Mouse (Mus musculus) cerebellum, adult (tissue): Measurements from ENCODE around the gene Gulp1.

Experiments
- ATAC-seq: cut with Nextera tagmentation; 2 replicates; pipeline ENCODE4 v1.9.2; 2017; ENCODE audit warnings: mild to moderate bottlenecking, moderate library complexity, mixed read lengths; ENCODE audit not compliant: insufficient number of reproducible peaks, low FRiP score, low TSS enrichment

Gulp1 gene

GRCm38 (mm10) chr1:44683723-44684122, 132.4 kb downstream of the Gulp1 start:
- no peak for ATAC-seq

- ATAC-seq, result no peak
These were observed 169.6 kb downstream of the Gulp1 start for GRCm38 (mm10) chr1:44720785-44721410.

- ATAC-seq, result no peak
These were observed 189.9 kb downstream of the Gulp1 start for GRCm38 (mm10) chr1:44741256-44741655.

- ATAC-seq, result no peak
These were observed 194.4 kb downstream of the Gulp1 start for GRCm38 (mm10) chr1:44745711-44746110.

GRCm38 (mm10) chr1:44750731-44751730, 199.7 kb downstream of the Gulp1 start:
- ATAC-seq, result no peak

- no peak for ATAC-seq
These were observed 226.9 kb downstream of the Gulp1 start for GRCm38 (mm10) chr1:44778251-44778650.

GRCm38 (mm10) chr1:44803594-44804372, 252.5 kb downstream of the Gulp1 start:
- ATAC-seq, result no peak

GRCm38 (mm10) chr1:44806368-44806767, 255.1 kb downstream of the Gulp1 start:
- ATAC-seq, result no peak

- ATAC-seq, result no peak
These were observed 259.0 kb downstream of the Gulp1 start for GRCm38 (mm10) chr1:44810336-44810735.

GRCm38 (mm10) chr1:44833934-44834333, 282.6 kb downstream of the Gulp1 start:
- ATAC-seq, result no peak
